Mouse (Mus musculus) retina, embryonic 14.5 days (tissue): ENCODE measurements around the gene Apoc2.

Experiments
- DNase-seq: peaks from one replicate; pipeline ENCODE4 v3.0.0-alpha.2; 2015; ENCODE audit warnings: low spot score

Apoc2 gene

GRCm38 (mm10) chr7:19677872-19678271 lies at the start of gene Apoc2:
TSS of gene Apoc2 (minus strand) at chr7:19677941.
- DNase-seq: no peak

GRCm38 (mm10) chr7:19726541-19726940 lies 48.8 kb upstream of the Apoc2 start:
- DNase-seq: no peak

GRCm38 (mm10) chr7:19724167-19724566 lies 46.4 kb upstream of the Apoc2 start:
- DNase-seq: no peak

- DNase-seq: no peak
These were observed 45.0 kb upstream of the Apoc2 start for GRCm38 (mm10) chr7:19722754-19723195.

GRCm38 (mm10) chr7:19719200-19719599 lies 41.5 kb upstream of the Apoc2 start:
- DNase-seq: no peak

GRCm38 (mm10) chr7:19718297-19718952 lies 40.7 kb upstream of the Apoc2 start:
- no peak for DNase-seq

- DNase-seq: no peak
These were observed 39.6 kb upstream of the Apoc2 start for GRCm38 (mm10) chr7:19717346-19717745.

GRCm38 (mm10) chr7:19716822-19717221 lies 39.1 kb upstream of the Apoc2 start:
- no peak for DNase-seq

GRCm38 (mm10) chr7:19716055-19716682 lies 38.4 kb upstream of the Apoc2 start:
- no peak for DNase-seq

- peak; percentile 100 for DNase-seq
These were observed 37.7 kb upstream of the Apoc2 start, which contains the start of gene Tomm40 for GRCm38 (mm10) chr7:19715239-19716054. TSS of gene Tomm40 (minus strand) at chr7:19715438.

GRCm38 (mm10) chr7:19714836-19715235 lies 37.1 kb upstream of the Apoc2 start:
- no peak for DNase-seq

- DNase-seq: no peak
These were observed 35.9 kb upstream of the Apoc2 start for GRCm38 (mm10) chr7:19713598-19713997.

GRCm38 (mm10) chr7:19713196-19713595 lies 35.5 kb upstream of the Apoc2 start:
- peak; percentile 59 for DNase-seq

GRCm38 (mm10) chr7:19712414-19712813 lies 34.7 kb upstream of the Apoc2 start:
- DNase-seq: peak; percentile 58

GRCm38 (mm10) chr7:19710650-19711049 lies 32.9 kb upstream of the Apoc2 start:
- DNase-seq: no peak

- no peak for DNase-seq
These were observed 27.5 kb upstream of the Apoc2 start for GRCm38 (mm10) chr7:19705271-19705670.

- DNase-seq: no peak
These were observed 26.7 kb upstream of the Apoc2 start for GRCm38 (mm10) chr7:19704475-19704874.

GRCm38 (mm10) chr7:19702859-19703555 lies 25.3 kb upstream of the Apoc2 start:
- DNase-seq: no peak

- peak; percentile 81 for DNase-seq
These were observed 23.5 kb upstream of the Apoc2 start for GRCm38 (mm10) chr7:19701069-19701761.

- no peak for DNase-seq
These were observed 22.7 kb upstream of the Apoc2 start for GRCm38 (mm10) chr7:19700299-19701068.

- no peak for DNase-seq
These were observed 22.0 kb upstream of the Apoc2 start for GRCm38 (mm10) chr7:19699827-19700148.
